Comparison of ENCODE assay signal across 13 mouse cellular contexts in the genomic region with DNA sequence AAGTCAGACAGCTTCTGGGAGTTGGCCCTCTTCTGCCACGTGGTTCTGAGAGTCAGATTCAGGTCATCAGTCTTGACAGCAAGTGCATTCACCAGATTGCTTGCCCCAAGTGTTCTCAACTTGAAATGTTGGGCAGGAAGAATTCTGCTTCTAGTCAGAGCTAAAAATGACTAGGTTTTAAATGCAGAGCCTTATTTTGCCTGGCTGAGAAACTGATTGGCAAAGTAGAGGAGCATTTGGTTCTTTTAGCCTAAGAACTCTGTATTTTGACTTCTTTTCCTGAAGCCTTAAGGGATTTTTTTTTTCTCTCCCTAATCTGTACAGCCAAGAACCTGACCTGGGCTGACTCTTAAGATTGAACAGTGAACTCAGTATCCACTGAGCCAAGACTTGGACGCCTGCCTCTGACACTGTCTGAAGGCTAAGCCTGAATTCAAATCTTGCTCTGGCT. TPM values are rescaled to one million over a fixed set of nuclear protein-coding genes. Genes with fewer than 3 reads are reported as not detected.
DNase-seq lines count a peak whose midpoint lies in the region; ATAC-seq lines count a peak whose summit lies in the region.
"Had no signal": no experiment of that assay in that cellular context is flagged by ENCODE, and none has a peak within 500 bp of the region (broad histone marks: within the 10 kb centered on the region; RNA-seq: fewer than 3 reads in every experiment).

No protein-coding gene starts in this region.

- H3K9ac ChIP-seq in heart, embryonic 16.5 days (ENCODE audit: low read length) = no peak overlapping the region
- no peak overlapping the region for H3K9ac ChIP-seq in forebrain, embryonic 16.5 days (replicated peaks; ENCODE audit: low read depth, low read length)
- H3K9ac ChIP-seq: liver, embryonic 14.5 days had no signal

- no peak for ATAC-seq in heart, embryonic 16.5 days (replicated peaks; ENCODE audit: extremely low read depth, insufficient read depth, low FRiP score)
- no peak for ATAC-seq in forebrain, embryonic 16.5 days
- ATAC-seq: Patski had no signal

- H3K27me3 ChIP-seq in heart, embryonic 16.5 days (ENCODE audit: control insufficient read depth, insufficient read depth, low read length) = no peaks in the 10 kb centered on the region
- H3K27me3 ChIP-seq in forebrain, embryonic 16.5 days (replicated peaks; ENCODE audit: control insufficient read depth, insufficient read depth, low read length) = no peaks in the 10 kb centered on the region
- H3K27me3 ChIP-seq: Patski had no signal

- peak overlapping the region; percentile 0; the same call in 1 of the 2 replicates for H3K27ac ChIP-seq in heart, embryonic 16.5 days (ENCODE audit: low read length)
- H3K27ac ChIP-seq in forebrain, embryonic 16.5 days (ENCODE audit: low read length) = no peak overlapping the region
- H3K27ac ChIP-seq: kidney, postnatal 0 days; liver, embryonic 14.5 days had no signal

- peak; percentile 29 for DNase-seq in cerebellum, adult 11-12 months
- no peak for DNase-seq in cerebellum, adult 9-11 months
- DNase-seq in ovary, adult 18-20 months (ENCODE audit: low spot score) = peak; percentile 14
- no peak for DNase-seq in ovary, postnatal 10 days (ENCODE audit: low spot score)
- DNase-seq in skeletal muscle tissue, adult 2 months (ENCODE audit: low read depth, low spot score) = peak; percentile 65
- no peak for DNase-seq in embryo, embryonic 10.5 days (ENCODE audit: low spot score)
- DNase-seq: B cell, adult 2 months had no signal

- H3K4me2 ChIP-seq in heart, embryonic 16.5 days (ENCODE audit: low read depth, low read length) = no peak overlapping the region
- H3K4me2 ChIP-seq in forebrain, embryonic 16.5 days (ENCODE audit: low read length) = no peak overlapping the region

- WGBS in heart, embryonic 16.5 days = 39% methylated on average over 2 of the region's 2 CpGs
- WGBS in forebrain, embryonic 16.5 days = 75% methylated on average over 2 of the region's 2 CpGs

- no peaks in the 10 kb centered on the region for H3K36me3 ChIP-seq in heart, embryonic 16.5 days (ENCODE audit: control insufficient read depth, insufficient read depth)
- H3K36me3 ChIP-seq in forebrain, embryonic 16.5 days (ENCODE audit: control insufficient read depth, insufficient read depth) = no peaks in the 10 kb centered on the region

- H3K4me3 ChIP-seq in heart, embryonic 16.5 days (ENCODE audit: low read length) = no peak overlapping the region
- H3K4me3 ChIP-seq in forebrain, embryonic 16.5 days (replicated peaks; ENCODE audit: low read length) = no peak overlapping the region
- H3K4me3 ChIP-seq: myocyte had no signal

- peaks cover 8% of the 10 kb centered on the region for H3K4me1 ChIP-seq in heart, embryonic 16.5 days (ENCODE audit: control insufficient read depth, insufficient read depth, low read length)
- H3K4me1 ChIP-seq in forebrain, embryonic 16.5 days (replicated peaks; ENCODE audit: control insufficient read depth, insufficient read depth, low read length) = no peaks in the 10 kb centered on the region

- H3K9me3 ChIP-seq in heart, embryonic 16.5 days (replicated peaks; ENCODE audit: control insufficient read depth, low read length) = no peaks in the 10 kb centered on the region
- H3K9me3 ChIP-seq in forebrain, embryonic 16.5 days (ENCODE audit: control insufficient read depth, low read length) = no peaks in the 10 kb centered on the region

RNA-seq across cellular contexts. Expression of gene Ambra1, which starts 19.9 kb away (rescaled TPM):
- 11.3 and 11.4 TPM in 2 replicates for polyA plus RNA-seq in heart, embryonic 16.5 days (2015; fragmentation: Nextera tagmentation; extraction: Ambion mirVana)
- polyA plus RNA-seq in forebrain, embryonic 16.5 days (2015; fragmentation: Nextera tagmentation; extraction: Ambion mirVana) = 23.5 and 25.5 TPM in 2 replicates

RNA-seq across cellular contexts. Expression of gene Harbi1, which starts 39.2 kb away (rescaled TPM):
- polyA plus RNA-seq in heart, embryonic 16.5 days (2015; fragmentation: Nextera tagmentation; extraction: Ambion mirVana) = 12.2 and 12.5 TPM in 2 replicates
- polyA plus RNA-seq in forebrain, embryonic 16.5 days (2015; fragmentation: Nextera tagmentation; extraction: Ambion mirVana) = 20.9 and 22.5 TPM in 2 replicates

RNA-seq across cellular contexts. Expression of gene Atg13, which starts 39.5 kb away (rescaled TPM):
- 25.2 and 26.0 TPM in 2 replicates for polyA plus RNA-seq in heart, embryonic 16.5 days (2015; fragmentation: Nextera tagmentation; extraction: Ambion mirVana)
- polyA plus RNA-seq in forebrain, embryonic 16.5 days (2015; fragmentation: Nextera tagmentation; extraction: Ambion mirVana) = 43.6 and 45.0 TPM in 2 replicates

Comparison
In these comparisons a context has a peak if more than half of its experiments do, and no peak if none do; other contexts are left out.
1. DNase-seq: peak in cerebellum, adult 11-12 months (single experiment), ovary, adult 18-20 months (single experiment) and skeletal muscle tissue, adult 2 months (single experiment); none in cerebellum, adult 9-11 months (single experiment), ovary, postnatal 10 days (single experiment) and embryo, embryonic 10.5 days (single experiment).